Mouse (Mus musculus) spleen, postnatal 36 days (tissue): Measurements from ENCODE around the gene Tbc1d1.

Experiments used
- DNase-seq, 2 experiments: peaks; one replicate each; pipeline ENCODE4 v3.0.0; 2022; ENCODE audit warnings: low spot score in 2 of 2, mixed read lengths in 1 of 2

Tbc1d1 gene

GRCm38 (mm10) chr5:64160705-64161391 is 4.7 kb downstream of the Tbc1d1 start:
- DNase-seq: peak; percentile 69 to 77

GRCm38 (mm10) chr5:64161917-64162316 is 5.8 kb downstream of the Tbc1d1 start:
- DNase-seq: no peak

DNA sequence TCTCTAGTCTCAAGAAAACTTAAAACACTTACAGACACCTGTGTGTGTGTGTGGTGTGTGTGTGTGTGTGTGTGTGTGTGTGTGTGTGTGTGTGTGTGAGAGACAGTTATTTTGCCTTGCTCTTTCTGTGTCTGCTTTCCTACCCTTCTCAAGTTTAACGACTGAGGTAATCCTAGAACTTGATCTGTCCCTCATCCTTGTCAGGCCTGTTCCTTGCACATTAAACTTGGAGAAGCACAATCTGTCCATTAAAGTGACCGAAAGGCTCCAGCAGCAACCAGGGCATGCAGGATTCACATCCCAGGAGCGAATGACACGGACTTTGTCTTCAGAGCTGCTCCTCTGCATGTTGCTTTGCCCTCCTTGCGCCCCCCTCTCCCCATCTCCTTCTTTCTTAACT is 6.5 kb downstream of the Tbc1d1 start:
- no peak for DNase-seq

GRCm38 (mm10) chr5:64164414-64164813 is 8.3 kb downstream of the Tbc1d1 start:
- DNase-seq: no peak

GRCm38 (mm10) chr5:64165826-64166225 is 9.7 kb downstream of the Tbc1d1 start:
- DNase-seq: no peak

DNA sequence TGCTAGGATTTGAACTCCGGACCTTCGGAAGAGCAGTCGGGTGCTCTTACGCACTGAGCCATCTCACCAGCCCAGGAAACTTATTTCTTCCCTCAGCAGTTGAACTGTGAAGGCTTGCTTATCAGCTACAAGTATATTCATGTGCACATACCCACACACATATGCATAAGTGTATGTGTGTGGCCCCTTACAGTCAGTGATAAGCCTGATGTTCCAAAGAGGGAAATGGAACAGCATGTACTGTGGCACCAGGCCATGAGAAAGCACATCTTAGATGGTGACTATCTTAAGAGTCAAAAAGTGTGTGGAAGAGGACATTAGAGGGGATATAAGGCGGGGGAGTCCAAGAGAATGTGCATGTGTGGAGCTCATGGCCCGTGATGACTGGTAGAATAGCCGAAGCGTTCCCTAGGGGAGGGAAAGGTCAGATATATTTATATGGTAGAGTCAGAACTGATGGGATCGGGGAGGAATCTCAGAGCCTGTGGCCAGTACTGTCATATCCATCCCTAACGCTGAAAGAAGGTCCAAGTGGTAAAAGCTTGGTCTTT is 13.0 kb downstream of the Tbc1d1 start:
- DNase-seq: no peak

GRCm38 (mm10) chr5:64172884-64173283 is 16.8 kb downstream of the Tbc1d1 start:
- no peak for DNase-seq

GRCm38 (mm10) chr5:64173302-64173701 is 17.2 kb downstream of the Tbc1d1 start:
- DNase-seq: no peak

- no peak for DNase-seq
These were observed 18.4 kb downstream of the Tbc1d1 start for GRCm38 (mm10) chr5:64174429-64174935.

DNA sequence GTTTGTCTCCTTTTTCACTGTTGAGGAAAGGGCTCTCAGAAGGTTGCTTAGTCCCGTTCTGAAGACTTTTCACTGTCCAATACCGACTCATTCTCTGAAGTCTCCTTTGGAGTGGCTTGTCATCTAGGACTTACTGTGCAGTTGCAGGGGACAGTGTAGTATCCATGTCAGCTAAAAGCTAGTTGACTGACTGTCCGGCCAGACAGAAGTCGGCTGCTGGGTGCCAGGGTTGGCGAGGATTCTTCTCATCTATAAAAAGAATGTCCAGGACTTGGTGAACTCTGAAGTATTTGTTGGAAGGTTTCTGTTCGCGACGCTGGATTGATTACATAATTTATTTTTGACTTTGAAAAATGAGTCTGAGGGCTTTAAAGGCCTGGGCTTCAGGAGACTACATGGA is 24.4 kb downstream of the Tbc1d1 start:
- no peak for DNase-seq

DNA sequence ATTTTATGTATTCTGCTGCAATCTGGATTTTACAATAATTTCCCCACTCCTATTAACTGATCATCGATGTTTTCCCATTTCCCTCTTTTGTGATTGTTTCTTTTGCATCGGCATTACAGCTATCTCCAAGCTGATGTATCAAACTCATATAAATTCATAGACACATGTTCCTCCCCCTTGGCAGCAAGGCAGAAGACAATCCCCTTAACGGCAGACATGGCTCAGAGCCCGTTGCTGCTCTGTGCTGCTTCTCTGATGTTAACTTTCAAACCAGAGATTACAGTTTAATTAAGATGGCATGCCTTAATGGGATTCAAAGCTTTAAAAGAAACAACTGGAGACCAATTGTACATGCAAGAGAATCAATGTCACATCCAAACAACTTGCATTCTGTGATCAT is 27.6 kb downstream of the Tbc1d1 start:
- no peak for DNase-seq

DNA sequence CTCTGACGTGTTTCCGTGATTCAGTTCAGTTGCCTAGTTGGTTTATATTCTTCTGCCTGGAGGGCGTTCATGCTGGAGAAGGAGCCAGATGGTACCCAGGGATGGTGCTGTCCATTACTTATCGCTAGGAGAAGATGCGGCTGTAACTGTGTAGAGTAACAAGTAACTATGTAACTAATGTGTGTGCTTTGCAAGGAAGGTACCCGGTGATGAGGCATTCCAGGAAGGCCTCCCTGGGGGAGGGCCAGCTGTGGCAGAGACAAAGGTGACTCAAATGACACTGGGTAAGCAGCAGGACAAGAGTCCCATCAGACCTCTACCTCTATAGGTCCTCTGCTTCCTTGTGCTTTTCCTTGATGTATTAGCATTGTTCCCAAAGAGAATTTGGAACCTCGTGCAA is 29.2 kb downstream of the Tbc1d1 start:
- DNase-seq: no peak

- no peak for DNase-seq
These were observed 30.5 kb downstream of the Tbc1d1 start for GRCm38 (mm10) chr5:64186566-64186965.

- no peak for DNase-seq
These were observed 32.1 kb downstream of the Tbc1d1 start for GRCm38 (mm10) chr5:64188083-64188648.

GRCm38 (mm10) chr5:64190892-64191291 is 34.8 kb downstream of the Tbc1d1 start:
- DNase-seq: no peak

- DNase-seq: no peak
These were observed 37.2 kb downstream of the Tbc1d1 start for GRCm38 (mm10) chr5:64193353-64193752.

GRCm38 (mm10) chr5:64196250-64196865 is 40.3 kb downstream of the Tbc1d1 start:
- no peak for DNase-seq

DNA sequence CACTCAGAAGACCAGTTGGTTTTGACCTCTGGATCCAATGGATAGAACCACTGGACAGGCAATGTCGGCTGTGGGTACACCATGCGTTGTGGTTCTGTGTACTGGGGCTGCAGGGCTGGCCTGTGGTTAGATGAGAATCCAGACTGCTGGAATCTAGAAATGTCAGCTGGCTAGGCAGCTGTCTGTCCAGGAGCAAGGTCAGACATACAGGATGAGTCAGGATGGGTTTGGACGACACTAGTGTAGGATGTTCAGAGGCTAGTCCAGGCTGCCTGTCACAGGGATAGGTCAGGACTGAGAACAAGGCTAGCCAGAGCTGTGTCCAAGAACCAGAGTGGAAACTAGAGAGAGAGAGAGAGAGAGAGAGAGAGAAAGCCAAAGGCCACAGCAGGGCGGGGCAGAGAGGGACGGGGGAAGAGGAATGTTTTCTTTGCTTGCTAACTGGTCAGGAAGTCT is 40.8 kb downstream of the Tbc1d1 start:
- DNase-seq: no peak

- DNase-seq: no peak
These were observed 42.5 kb downstream of the Tbc1d1 start for GRCm38 (mm10) chr5:64198624-64199023.

DNA sequence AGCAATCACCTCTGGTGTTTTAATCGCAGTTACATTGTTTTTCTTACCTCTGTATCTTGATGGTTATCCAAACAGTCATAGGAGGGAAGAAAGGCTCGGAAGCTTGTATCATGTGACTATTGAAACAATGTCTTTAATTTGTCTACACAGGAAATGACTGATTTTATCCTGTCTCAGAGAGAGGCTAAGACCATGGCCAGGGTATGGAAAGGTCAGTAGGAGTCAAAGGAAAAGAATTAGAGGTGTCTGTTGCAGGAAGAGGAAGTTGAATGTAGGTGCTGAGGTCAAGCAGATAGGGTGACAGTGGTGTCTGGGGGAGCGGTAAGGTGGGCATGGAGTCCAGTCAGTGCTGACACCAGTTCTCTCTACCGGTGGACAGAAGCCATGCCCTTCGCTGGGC is 45.0 kb downstream of the Tbc1d1 start:
- no peak for DNase-seq

- DNase-seq: peak; percentile 41 to 63
These were observed 46.2 kb downstream of the Tbc1d1 start for GRCm38 (mm10) chr5:64202306-64202705.

- DNase-seq: peak; percentile 65 to 74
These were observed 49.5 kb downstream of the Tbc1d1 start for GRCm38 (mm10) chr5:64205610-64206009.

DNA sequence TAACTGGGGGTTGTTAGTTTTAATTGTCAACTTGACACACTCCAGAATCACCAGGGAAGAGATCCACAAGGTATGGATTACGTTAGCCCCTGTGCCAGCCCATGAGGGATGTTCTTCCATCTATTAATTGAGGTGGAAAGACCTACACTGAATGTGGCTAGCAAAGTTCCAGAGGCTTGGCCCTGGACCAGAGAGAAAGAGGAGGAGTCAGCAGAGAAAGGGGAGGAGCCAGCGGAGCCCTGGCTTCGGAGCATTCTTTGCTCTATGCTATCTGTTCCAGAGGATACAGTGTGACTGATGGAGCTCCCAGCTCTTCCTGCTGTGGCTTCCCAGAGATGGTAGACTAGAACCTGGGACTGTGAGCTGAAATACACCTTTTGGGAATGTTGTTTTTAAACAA is 50.3 kb downstream of the Tbc1d1 start:
- DNase-seq: no peak
